Mouse (Mus musculus): ENCODE measurements at regions not wholly inside any gene's neighbourhood (a gene's known extent, or its start where the extent isn't known, plus 50 kb on each side); places are given as distances from the start of the nearest gene placed in this dataset.

GRCm38 (mm10) chr1:21132340-21132739, 53.3 kb upstream of the Tram2 start:
- DNase-seq (ENCODE audit: low read depth, low spot score): no peak

- no peak for DNase-seq (ENCODE audit: low read depth, low spot score)
Measured at GRCm38 (mm10) chr1:21146961-21147360, 67.9 kb upstream of the Tram2 start.

- peak; percentile 84 for DNase-seq (ENCODE audit: low read depth, low spot score)
Measured at GRCm38 (mm10) chr1:21161742-21162141, 56.6 kb upstream of the Tmem14a start.

GRCm38 (mm10) chr1:21166287-21166733, 52.1 kb upstream of the Tmem14a start:
- DNase-seq (ENCODE audit: low read depth, low spot score): peak; percentile 84

GRCm38 (mm10) chr1:21166762-21167161, 51.6 kb upstream of the Tmem14a start:
- no peak for DNase-seq (ENCODE audit: low read depth, low spot score)

Measured in CD4-positive, CD25-positive, alpha-beta regulatory T cell, adult 2 months (primary cell).